Mouse (Mus musculus): ENCODE data around the gene Copz1.

Gene Copz1

DNA sequence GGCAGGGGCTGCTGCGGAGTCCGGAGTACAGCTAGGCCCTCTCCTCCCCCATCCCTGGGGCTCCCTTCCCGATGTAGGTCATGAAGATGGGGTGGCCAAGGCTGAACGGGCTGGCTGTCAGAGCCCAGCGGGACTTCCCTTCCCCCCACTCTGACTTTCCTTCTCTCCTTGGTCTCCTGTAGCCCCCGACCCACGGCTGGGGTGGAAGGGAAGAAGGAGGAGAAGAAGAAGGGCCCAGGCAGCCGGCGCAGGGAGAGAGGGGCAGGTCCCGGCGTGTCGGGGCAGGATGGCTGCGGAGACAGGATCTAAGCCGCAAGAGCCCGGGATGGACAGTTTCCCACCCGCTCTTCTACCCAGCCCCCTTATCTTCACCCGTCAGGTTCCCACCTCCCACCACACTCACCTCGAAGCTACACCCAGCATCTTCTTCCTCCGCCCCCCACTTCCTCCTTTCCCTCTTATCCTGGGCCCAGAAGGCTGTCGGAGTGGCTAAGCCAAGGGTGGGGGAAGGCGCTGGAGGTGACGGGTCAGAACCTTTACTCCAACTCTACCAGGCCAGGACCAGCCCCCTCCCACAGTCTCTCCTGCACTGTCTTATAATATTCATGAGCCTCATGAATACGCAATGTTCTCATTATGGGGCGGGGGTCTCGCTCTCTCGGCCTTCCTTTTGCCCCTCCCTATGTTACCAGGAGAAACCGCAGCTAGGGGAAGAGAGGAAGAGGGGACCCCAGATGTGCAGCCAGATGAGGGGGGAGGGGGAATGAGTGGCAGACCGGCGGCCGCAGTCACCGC, 66.8 kb downstream of the Copz1 start:
- DNase-seq (ENCODE audit: low spot score in 2 of 2): peak in 1 of 2 experiments; percentile 34

DNA sequence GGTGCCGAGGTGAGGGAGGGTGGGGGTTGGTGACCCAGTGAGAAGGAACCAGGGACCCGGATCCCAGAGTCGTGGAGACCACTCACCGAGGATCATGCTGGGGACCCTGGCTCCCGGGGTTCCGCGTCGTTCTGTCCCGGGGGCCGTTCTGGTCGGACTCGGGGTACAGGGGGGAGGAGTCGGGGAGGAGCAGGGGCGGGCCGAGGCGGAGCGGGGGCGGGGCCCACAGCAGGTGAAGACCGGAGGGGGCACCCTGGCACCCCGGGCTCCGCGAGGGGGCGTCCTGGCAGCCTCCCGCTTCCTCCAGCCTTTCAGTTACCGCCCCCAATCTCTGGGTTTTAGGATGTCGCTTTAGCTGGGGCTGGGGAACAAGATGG, 67.4 kb downstream of the Copz1 start, which contains the start of gene Zfp385a:
Gene Zfp385a (minus strand): TSS at position 133 of the 377 bp plus-strand sequence.
- DNase-seq (ENCODE audit: low spot score in 2 of 2): peak; percentile 64 to 65

DNA sequence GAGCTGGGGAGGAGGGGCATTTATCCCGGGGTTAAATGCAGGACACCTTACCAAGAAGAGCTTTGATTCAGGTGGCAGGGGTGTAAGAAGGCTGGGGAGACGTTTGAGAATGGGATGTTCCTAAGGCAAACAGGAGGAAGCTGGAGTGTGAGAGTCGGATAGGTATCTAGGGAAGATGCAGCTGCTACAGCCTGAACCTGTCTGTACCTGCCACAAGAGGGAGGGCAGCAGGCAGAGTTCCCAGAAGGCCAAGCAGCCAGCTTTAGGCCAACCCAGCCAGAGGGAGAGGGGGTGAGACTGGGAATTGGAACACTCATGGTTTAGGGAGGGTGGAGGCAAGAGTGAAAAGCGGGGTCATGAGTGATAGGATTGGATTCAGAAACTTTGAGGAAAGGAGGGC, 68.3 kb downstream of the Copz1 start:
- no peak for DNase-seq (ENCODE audit: low spot score in 2 of 2)

DNA sequence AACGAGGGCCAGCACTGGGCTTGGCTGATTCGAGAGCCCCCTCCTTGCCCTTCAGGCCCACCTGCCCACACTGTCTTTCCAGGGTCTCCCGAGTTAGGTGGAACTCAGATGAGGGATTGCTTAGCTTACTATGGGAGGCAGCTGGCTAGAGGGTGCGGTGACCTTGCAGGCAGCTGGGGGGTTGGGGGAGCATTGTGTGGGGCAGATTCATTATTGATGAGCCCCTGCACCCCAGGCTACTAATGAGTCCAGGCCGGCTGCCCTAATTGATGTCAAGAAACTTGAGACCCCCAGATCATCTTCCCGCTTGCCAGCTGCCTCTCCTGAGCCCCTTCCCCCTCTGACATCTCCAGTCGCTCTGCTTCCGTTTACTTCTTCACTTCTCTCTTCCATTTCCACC, 69.0 kb downstream of the Copz1 start:
- DNase-seq (ENCODE audit: low spot score in 2 of 2): no peak

DNA sequence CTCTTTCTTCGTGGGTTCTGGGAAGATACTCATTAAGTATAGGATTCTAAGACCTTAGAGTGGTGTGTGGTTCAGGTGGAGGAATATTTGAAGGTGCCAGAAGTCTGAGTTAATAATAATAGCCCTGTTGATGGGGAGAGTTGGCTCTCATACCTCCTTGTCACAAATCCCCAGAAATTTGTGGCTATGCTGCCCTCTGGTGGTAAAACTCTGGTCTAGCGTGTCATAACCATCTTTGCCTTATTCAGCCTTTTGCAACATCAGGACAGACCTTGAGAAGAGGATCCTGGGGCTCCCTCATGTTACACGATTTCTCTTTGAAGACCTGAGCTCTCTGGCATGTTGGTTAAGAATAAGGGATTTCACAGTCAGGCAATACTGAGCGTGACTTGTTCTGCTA, 69.9 kb downstream of the Copz1 start:
- peak; percentile 68 to 76 for DNase-seq (ENCODE audit: low spot score in 2 of 2)

DNA sequence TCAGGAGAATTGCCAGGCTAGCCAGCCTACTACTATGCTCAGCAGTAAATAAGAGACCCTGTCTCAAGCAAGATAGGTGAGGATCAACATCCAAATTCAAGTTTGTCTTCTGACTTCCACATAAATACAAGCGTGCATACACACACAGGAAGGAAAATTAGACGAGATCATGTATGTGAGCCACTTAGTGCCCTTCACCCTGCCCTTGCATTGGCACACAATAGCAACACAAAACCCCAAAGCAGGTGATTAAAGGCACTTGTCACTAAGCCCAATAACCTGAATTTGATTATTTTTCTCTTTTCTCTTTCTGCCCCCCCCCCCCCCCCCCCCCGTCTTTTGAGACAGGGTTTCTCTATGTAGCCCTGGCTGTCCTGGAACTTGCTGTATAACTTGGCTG, 70.5 kb downstream of the Copz1 start:
- no peak for DNase-seq (ENCODE audit: low spot score in 2 of 2)

DNA sequence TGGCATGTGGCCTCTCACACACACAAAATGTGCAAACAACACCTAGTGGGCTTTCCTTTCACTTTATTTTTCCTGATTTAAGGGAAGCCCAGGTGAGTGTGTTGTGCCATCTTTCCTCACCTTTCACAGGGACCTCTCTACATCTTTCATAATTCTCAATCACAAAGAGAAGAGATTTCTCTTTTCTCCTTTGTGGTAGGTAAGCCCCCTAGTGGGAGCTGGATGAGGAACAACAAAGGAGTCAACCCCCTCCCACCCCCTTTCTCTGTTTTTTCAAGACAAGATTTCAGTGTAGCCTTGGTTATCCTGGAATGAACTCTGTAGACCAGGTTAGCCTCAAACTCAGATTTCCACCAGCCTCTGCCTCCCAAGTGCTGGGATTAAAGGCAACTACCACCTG, 71.0 kb downstream of the Copz1 start:
- no peak for DNase-seq (ENCODE audit: low spot score in 2 of 2)

DNA sequence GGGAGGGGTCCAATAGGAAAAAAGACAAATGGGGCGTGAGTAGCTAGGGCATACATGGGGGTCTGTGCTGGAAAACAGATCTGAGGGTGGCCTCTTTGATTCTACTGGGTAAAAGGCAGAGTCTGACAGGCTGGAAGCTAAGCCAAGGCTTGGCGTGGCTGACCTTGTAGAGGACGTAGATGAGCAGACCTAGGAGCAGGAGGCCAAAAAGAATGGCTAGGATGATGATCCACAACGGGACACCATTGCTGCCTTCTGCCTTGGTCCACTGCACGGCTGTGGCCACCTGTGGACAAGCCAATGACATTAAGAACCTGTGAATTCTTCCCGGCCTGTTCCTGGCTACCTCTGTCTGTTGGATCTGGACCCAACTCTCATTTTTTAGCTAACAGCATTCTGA, 73.3 kb downstream of the Copz1 start:
- DNase-seq (ENCODE audit: low spot score in 2 of 2): no peak

DNA sequence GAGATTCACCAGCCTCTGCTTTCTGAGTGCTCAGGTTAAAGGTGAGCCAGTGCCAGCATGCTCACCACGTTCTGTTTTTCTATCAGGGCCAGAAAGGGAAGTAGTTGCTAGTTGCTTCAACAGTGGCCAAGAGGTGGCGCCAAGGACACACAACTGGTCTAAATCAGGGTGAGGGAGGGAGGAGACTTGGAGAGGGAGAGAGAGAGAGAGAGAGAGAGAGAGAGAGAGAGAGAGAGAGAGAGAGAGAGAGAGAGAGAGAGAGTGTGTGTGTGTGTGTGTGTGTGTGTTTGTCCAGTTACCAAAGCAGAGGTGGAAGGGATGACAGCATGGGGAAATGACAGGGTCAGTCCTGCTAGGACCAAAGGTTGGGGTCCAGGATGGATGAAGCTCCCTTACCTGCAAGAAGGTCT, 74.8 kb downstream of the Copz1 start:
- DNase-seq (ENCODE audit: low spot score in 2 of 2): peak; percentile 64 to 72
